Mouse (Mus musculus): ENCODE measurements around the gene Pigt.

Gene Pigt

GRCm38 (mm10) chr2:164496847-164497690 is at the start of gene Pigt:
TSS of gene Pigt (plus strand) at chr2:164497520.
- peak; percentile 53 for DNase-seq (ENCODE audit: low spot score)

- DNase-seq (ENCODE audit: low spot score): no peak
Observed at GRCm38 (mm10) chr2:164448140-164448539, 49.2 kb upstream of the Pigt start.

- no peak for DNase-seq (ENCODE audit: low spot score)
Observed at GRCm38 (mm10) chr2:164448921-164449320, 48.4 kb upstream of the Pigt start.

- DNase-seq (ENCODE audit: low spot score): no peak
Observed at GRCm38 (mm10) chr2:164449341-164450042, 47.8 kb upstream of the Pigt start.

GRCm38 (mm10) chr2:164452000-164452676 is 45.2 kb upstream of the Pigt start:
- no peak for DNase-seq (ENCODE audit: low spot score)

- DNase-seq (ENCODE audit: low spot score): no peak
Observed at GRCm38 (mm10) chr2:164453047-164453757, 44.1 kb upstream of the Pigt start.

- no peak for DNase-seq (ENCODE audit: low spot score)
Observed at GRCm38 (mm10) chr2:164453887-164454500, 43.3 kb upstream of the Pigt start.

- no peak for DNase-seq (ENCODE audit: low spot score)
Observed at GRCm38 (mm10) chr2:164454846-164455245, 42.5 kb upstream of the Pigt start.

- DNase-seq (ENCODE audit: low spot score): no peak
Observed at GRCm38 (mm10) chr2:164455421-164456190, 41.7 kb upstream of the Pigt start.

- DNase-seq (ENCODE audit: low spot score): no peak
Observed at GRCm38 (mm10) chr2:164456413-164456812, 40.9 kb upstream of the Pigt start.

- DNase-seq (ENCODE audit: low spot score): no peak
Observed at GRCm38 (mm10) chr2:164456864-164457300, 40.4 kb upstream of the Pigt start, which contains the start of gene Sys1. TSS of gene Sys1 (plus strand) at chr2:164456964.

GRCm38 (mm10) chr2:164457942-164458341 is 39.4 kb upstream of the Pigt start:
- DNase-seq (ENCODE audit: low spot score): no peak

- DNase-seq (ENCODE audit: low spot score): no peak
Observed at GRCm38 (mm10) chr2:164458535-164458934, 38.8 kb upstream of the Pigt start.

- DNase-seq (ENCODE audit: low spot score): peak; percentile 93
Observed at GRCm38 (mm10) chr2:164460745-164461551, 36.4 kb upstream of the Pigt start, which contains the start of gene Gm20458. TSS of gene Gm20458 (plus strand) at chr2:164460967.

- no peak for DNase-seq (ENCODE audit: low spot score)
Observed at GRCm38 (mm10) chr2:164465161-164465560, 32.2 kb upstream of the Pigt start.

- DNase-seq (ENCODE audit: low spot score): no peak
Observed at GRCm38 (mm10) chr2:164466787-164467186, 30.5 kb upstream of the Pigt start.

GRCm38 (mm10) chr2:164470254-164470653 is 27.1 kb upstream of the Pigt start:
- no peak for DNase-seq (ENCODE audit: low spot score)

- DNase-seq (ENCODE audit: low spot score): no peak
Observed at GRCm38 (mm10) chr2:164473624-164474023, 23.7 kb upstream of the Pigt start, which contains the start of gene Trp53tg5. TSS of gene Trp53tg5 (minus strand) at chr2:164473724.

- no peak for DNase-seq (ENCODE audit: low spot score)
Observed at GRCm38 (mm10) chr2:164485681-164486257, 11.6 kb upstream of the Pigt start, which contains the start of gene Dbndd2. TSS of gene Dbndd2 (plus strand) at chr2:164486106.
